Mouse (Mus musculus) frontal cortex, adult 2 months (tissue): ENCODE data around the gene Clec2i. TPM values are rescaled to one million over a fixed set of nuclear protein-coding genes. Genes with fewer than 3 reads are reported as not detected.
A peak's percentile ranks its signal among the peaks of the same experiment; 100 is the strongest.
"Not testable (repeated sequence)": the region's sequence is repeated elsewhere in the genome, so short reads cannot be mapped to it uniquely, and the experiment has no call there.

ENCODE experiments used
- DNase-seq, 2 experiments: peaks; one replicate each; pipeline ENCODE4 v3.0.0; 2022; ENCODE audit warnings: low spot score in 1 of 2; ENCODE audit errors: extremely low spot score in 1 of 2
- polyA plus RNA-seq: library from polyadenylated mRNA; depleted of rRNA; stranded (reverse); fragments of >200 nt; gene quantifications from 2 replicates; pipeline ENCODE4 v1.2.3, GENCODE M21; 2012

The Clec2i gene
- polyA plus RNA-seq, 1 experiment, result 0.12 TPM

- peak in 1 of 2 experiments; percentile 77 for DNase-seq
Measured at GRCm38 (mm10) chr6:128854024-128854820, 33.2 kb upstream of the Clec2i start.

GRCm38 (mm10) chr6:128854895-128855294 is 32.5 kb upstream of the Clec2i start:
- DNase-seq, result no peak

- DNase-seq, result no peak
Measured at GRCm38 (mm10) chr6:128855477-128855876, 31.9 kb upstream of the Clec2i start.

- DNase-seq, result peak in 1 of 2 experiments; percentile 22
Measured at GRCm38 (mm10) chr6:128856250-128856649, 31.1 kb upstream of the Clec2i start.

GRCm38 (mm10) chr6:128857976-128858375 is 29.4 kb upstream of the Clec2i start:
- no peak for DNase-seq

- no peak for DNase-seq
Measured at GRCm38 (mm10) chr6:128868861-128869260, 18.5 kb upstream of the Clec2i start.

GRCm38 (mm10) chr6:128871910-128872610 is 15.3 kb upstream of the Clec2i start:
- DNase-seq, result no peak

- no peak for DNase-seq
Measured at GRCm38 (mm10) chr6:128888834-128889233, 1.4 kb downstream of the Clec2i start.

GRCm38 (mm10) chr6:128890948-128891355 is 3.6 kb downstream of the Clec2i start, which contains the start of gene BC035044:
Gene BC035044, minus strand, starts transcription at chr6:128891126.
- no peak for DNase-seq

- DNase-seq, result no peak
Measured at GRCm38 (mm10) chr6:128895404-128896001, 8.1 kb downstream of the Clec2i start.

- DNase-seq, result no peak
Measured at GRCm38 (mm10) chr6:128900044-128900443, 12.7 kb downstream of the Clec2i start.

- DNase-seq, result not testable (repeated sequence)
Measured at GRCm38 (mm10) chr6:128900796-128901552, 13.6 kb downstream of the Clec2i start.

GRCm38 (mm10) chr6:128913598-128914254 is 26.3 kb downstream of the Clec2i start:
- DNase-seq, result no peak

GRCm38 (mm10) chr6:128917322-128917721 is 29.9 kb downstream of the Clec2i start:
- DNase-seq, result no peak

- no peak for DNase-seq
Measured at GRCm38 (mm10) chr6:128933050-128933449, 45.7 kb downstream of the Clec2i start.

- DNase-seq, result not testable (repeated sequence)
Measured at GRCm38 (mm10) chr6:128934081-128934480, 46.7 kb downstream of the Clec2i start, which contains the start of gene Clec2g. Gene Clec2g, plus strand, starts transcription at chr6:128934381.

GRCm38 (mm10) chr6:128935889-128936665 is 48.7 kb downstream of the Clec2i start:
- not testable (repeated sequence) for DNase-seq

GRCm38 (mm10) chr6:128941646-128942421 is 54.4 kb downstream of the Clec2i start:
- peak in 1 of 2 experiments; percentile 2 for DNase-seq
